Mouse (Mus musculus): ENCODE data around the gene Ptch1.

DNA sequence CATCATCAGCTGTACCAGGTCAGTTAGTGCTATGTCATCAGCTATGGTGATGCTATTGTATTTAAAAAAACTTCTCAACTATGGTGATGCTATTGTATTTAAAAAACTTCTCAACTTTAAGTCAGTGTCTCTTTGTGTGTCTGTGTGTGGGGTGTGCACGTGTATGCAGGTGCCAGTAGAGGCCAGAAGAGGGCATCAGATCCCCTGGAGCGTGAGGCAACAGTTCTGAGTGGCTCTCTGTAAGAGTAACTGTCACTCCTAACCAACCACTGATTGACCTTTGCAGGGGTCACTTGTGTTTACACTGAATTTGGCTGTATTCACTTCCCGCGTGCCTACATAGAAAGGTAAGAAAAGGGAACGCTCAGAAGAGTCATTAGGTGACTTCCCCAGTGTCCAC is 65.6 kb downstream of the Ptch1 start:
- TF ChIP-seq CTCF (IDR thresholded peaks at IDR 0.05; ENCODE audit: low read depth, low read length) (0 out of 2 replicates have a peak, but pooled peaks have one; percentile 6), GATA1 (IDR thresholded peaks at IDR 0.05; ENCODE audit: borderline replicate concordance, low read length) (no peak), TAL1 (conservative IDR thresholded peaks at IDR 0.05; ENCODE audit: low read depth, low read length) (no peak), POLR2AphosphoS5 (IDR thresholded peaks at IDR 0.05; ENCODE audit: insufficient replicate concordance, low read depth, low read length) (no peak)

All from G1E (cell line).